Mouse (Mus musculus): ENCODE results near the gene Phactr4.

Phactr4 gene

GRCm38 (mm10) chr4:132411322-132412094 lies 10.8 kb downstream of the Phactr4 start:
- DNase-seq = no peak

- DNase-seq = no peak
Observed at GRCm38 (mm10) chr4:132409587-132410229, 12.6 kb downstream of the Phactr4 start.

GRCm38 (mm10) chr4:132406393-132407189 lies 15.7 kb downstream of the Phactr4 start:
- DNase-seq = no peak

GRCm38 (mm10) chr4:132404588-132404987 lies 17.7 kb downstream of the Phactr4 start:
- no peak for DNase-seq

GRCm38 (mm10) chr4:132403063-132403660 lies 19.1 kb downstream of the Phactr4 start:
- DNase-seq = no peak

GRCm38 (mm10) chr4:132401016-132401415 lies 21.3 kb downstream of the Phactr4 start:
- DNase-seq = no peak

- DNase-seq = no peak
Observed at GRCm38 (mm10) chr4:132398863-132399262, 23.4 kb downstream of the Phactr4 start.

GRCm38 (mm10) chr4:132398045-132398774 lies 24.1 kb downstream of the Phactr4 start:
- DNase-seq = no peak

GRCm38 (mm10) chr4:132397120-132397519 lies 25.2 kb downstream of the Phactr4 start:
- DNase-seq = no peak

- no peak for DNase-seq
Observed at GRCm38 (mm10) chr4:132396251-132396650, 26.0 kb downstream of the Phactr4 start.

- no peak for DNase-seq
Observed at GRCm38 (mm10) chr4:132391063-132391740, 31.1 kb downstream of the Phactr4 start.

GRCm38 (mm10) chr4:132389302-132389701 lies 33.0 kb downstream of the Phactr4 start:
- DNase-seq = no peak

GRCm38 (mm10) chr4:132387617-132388016 lies 34.7 kb downstream of the Phactr4 start:
- DNase-seq = no peak

- no peak for DNase-seq
Observed at GRCm38 (mm10) chr4:132386846-132387245, 35.4 kb downstream of the Phactr4 start.

- DNase-seq = no peak
Observed at GRCm38 (mm10) chr4:132385771-132386410, 36.4 kb downstream of the Phactr4 start.

GRCm38 (mm10) chr4:132383455-132383854 lies 38.8 kb downstream of the Phactr4 start:
- no peak for DNase-seq

- DNase-seq = no peak
Observed at GRCm38 (mm10) chr4:132382296-132382695, 40.0 kb downstream of the Phactr4 start.

- no peak for DNase-seq
Observed at GRCm38 (mm10) chr4:132380965-132381616, 41.2 kb downstream of the Phactr4 start.

- no peak for DNase-seq
Observed at GRCm38 (mm10) chr4:132373820-132374219, 48.5 kb downstream of the Phactr4 start.

- no peak for DNase-seq
Observed at GRCm38 (mm10) chr4:132369953-132370750, 52.1 kb downstream of the Phactr4 start.

Measured in cerebellum, adult 11-12 months (tissue).